Mouse (Mus musculus) thymus, adult 2 months (tissue): ENCODE results near the gene Wdr66. TPM values are rescaled to one million over a fixed set of nuclear protein-coding genes. Genes with fewer than 3 reads are reported as not detected.
A peak's percentile ranks its signal among the peaks of the same experiment; 100 is the strongest.

ENCODE experiments used
- DNase-seq: peaks from one replicate; pipeline ENCODE4 v3.0.0; 2021
- H3K27ac ChIP-seq: fragments of 200-500 bp; 2 replicates; pipeline ENCODE4 v1.5.1; 2012; ENCODE audit warnings: low read length, control low read depth; ENCODE audit not compliant: control insufficient read depth, insufficient read depth
- H3K27me3 ChIP-seq: fragments of 200-500 bp; 2 replicates; pipeline ENCODE4 v1.6.1; 2012; ENCODE audit warnings: mild to moderate bottlenecking, low read length, moderate library complexity, mixed read lengths; ENCODE audit not compliant: control insufficient read depth, insufficient read depth
- H3K36me3 ChIP-seq: fragments of 200-500 bp; 2 replicates; pipeline ENCODE4 v1.6.1; 2012; ENCODE audit warnings: mild to moderate bottlenecking, low read length, moderate library complexity; ENCODE audit not compliant: control insufficient read depth, insufficient read depth
- H3K4me1 ChIP-seq: fragments of 200-500 bp; replicated peaks from 2 replicates; pipeline ENCODE4 v1.6.1; 2012; ENCODE audit warnings: low read length; ENCODE audit not compliant: control insufficient read depth, insufficient read depth
- H3K4me3 ChIP-seq: fragments of 200-500 bp; 2 replicates; pipeline ENCODE4 v1.5.1; 2012; ENCODE audit warnings: mild to moderate bottlenecking, low read length, control low read depth, moderate library complexity; ENCODE audit not compliant: control insufficient read depth, insufficient read depth
- CTCF ChIP-seq: fragments of 200-500 bp; IDR thresholded peaks from 2 replicates; pipeline ENCODE4 v1.5.1; 2012; ENCODE audit warnings: mild to moderate bottlenecking, control low read depth, low read length, moderate library complexity, borderline replicate concordance; ENCODE audit not compliant: control insufficient read depth, poor library complexity, insufficient read depth; ENCODE audit errors: extremely low read depth
- POLR2A ChIP-seq: fragments of 200-500 bp; IDR thresholded peaks from 2 replicates; pipeline ENCODE4 v1.6.1; 2012; ENCODE audit warnings: mild to moderate bottlenecking, low read length, control low read depth, moderate library complexity; ENCODE audit not compliant: control insufficient read depth, poor library complexity, insufficient read depth; ENCODE audit errors: extremely low read depth
- WGBS: fragments of 180-500 bp; shearing (Covaris S2); methylation state at CpG from one replicate; pipeline ENCODE4 v1.1.7; 2018; 5-methylcytosine and 5-hydroxymethylcytosine counted together
- polyA plus RNA-seq: library from polyadenylated mRNA; depleted of rRNA; stranded (reverse); fragments of >200 nt; gene quantifications from 2 replicates; pipeline ENCODE4 v1.2.3, GENCODE M21; 2012

The Wdr66 gene
- polyA plus RNA-seq, 1 experiment = 2.4 TPM

DNA sequence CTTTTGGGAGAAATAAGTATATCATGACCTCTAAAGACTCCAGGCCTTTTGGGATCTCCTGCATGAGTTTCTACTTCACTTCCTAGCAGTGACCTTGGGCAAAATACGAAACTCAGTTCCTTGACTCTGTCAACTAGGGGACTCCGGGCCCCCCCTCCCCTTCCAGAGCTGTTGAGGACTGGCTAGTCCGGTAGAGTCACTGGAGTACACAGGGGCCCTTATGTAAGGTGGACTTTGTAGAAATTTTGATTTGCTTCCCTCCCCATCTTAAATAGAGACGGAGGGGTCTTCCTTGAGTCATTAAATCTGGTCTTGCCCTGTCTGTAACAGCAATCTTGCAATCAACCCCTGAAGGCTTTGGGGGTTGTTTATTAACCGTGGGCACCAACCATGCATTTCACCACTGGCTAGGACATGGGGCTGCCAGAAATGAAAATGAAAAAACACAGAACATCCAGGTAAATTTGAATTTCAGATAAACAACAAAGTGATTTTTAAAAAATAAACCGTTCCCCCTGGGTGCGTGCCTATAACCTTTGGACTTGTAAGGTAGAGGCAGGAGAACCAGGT is 94.9 kb downstream of the Wdr66 start:
- 88% methylated on average over 7 of the region's 7 CpGs for WGBS
- Histone ChIP-seq H3K27ac (no peak overlapping the region), H3K4me1 (peaks cover 26% of the 10 kb centered on the region), H3K36me3 (no peaks in the 10 kb centered on the region), H3K4me3 (0 out of 2 replicates have a peak overlapping the region, but pooled peaks have one; percentile 75), H3K27me3 (no peaks in the 10 kb centered on the region)
- no peak for DNase-seq
- TF ChIP-seq POLR2A = no peak
- TF ChIP-seq CTCF = no peak

- no peaks in the 10 kb centered on the region for H3K36me3 ChIP-seq
- no peak overlapping the region for H3K27ac ChIP-seq
- H3K4me1 ChIP-seq = peaks cover 26% of the 10 kb centered on the region
- TF ChIP-seq CTCF (no peak), POLR2A (no peak)
- DNase-seq = no peak
- no peaks in the 10 kb centered on the region for H3K27me3 ChIP-seq
- 85% methylated on average over 2 of the region's 2 CpGs for WGBS
- H3K4me3 ChIP-seq = no peak overlapping the region
Measured at GRCm38 (mm10) chr5:123347985-123348384, 96.1 kb downstream of the Wdr66 start.

DNA sequence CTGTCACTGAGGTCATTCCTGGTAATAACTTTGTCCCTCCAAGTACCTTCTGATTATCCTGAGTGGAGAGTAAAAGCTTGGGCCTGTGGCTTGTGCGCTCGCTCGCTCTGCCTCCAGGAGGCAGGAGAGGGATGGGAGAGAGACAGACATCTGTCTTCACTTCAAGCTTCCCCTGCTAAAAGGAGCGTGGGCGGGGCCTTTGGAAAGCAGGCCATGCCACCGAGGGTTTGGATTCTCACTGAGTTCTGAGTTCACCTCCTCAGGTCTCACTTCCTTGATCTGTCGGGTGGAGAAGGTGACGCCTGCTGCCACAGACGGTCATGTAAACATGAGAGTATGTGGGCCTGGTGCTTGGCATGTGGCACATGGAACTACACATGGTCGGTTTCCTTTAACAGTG is 98.5 kb downstream of the Wdr66 start:
- Histone ChIP-seq H3K4me3 (no peak overlapping the region), H3K27ac (no peak overlapping the region), H3K4me1 (peaks cover 19% of the 10 kb centered on the region), H3K27me3 (no peaks in the 10 kb centered on the region), H3K36me3 (peaks cover 7% of the 10 kb centered on the region)
- TF ChIP-seq CTCF (no peak), POLR2A (no peak)
- WGBS = 72% methylated on average over 10 of the region's 10 CpGs
- DNase-seq = peak; percentile 52

GRCm38 (mm10) chr5:123355918-123356317 is 104.0 kb downstream of the Wdr66 start:
- no peak for DNase-seq
- H3K4me3 ChIP-seq = no peak overlapping the region
- no peaks in the 10 kb centered on the region for H3K4me1 ChIP-seq
- no peak overlapping the region for H3K27ac ChIP-seq
- no peaks in the 10 kb centered on the region for H3K27me3 ChIP-seq
- H3K36me3 ChIP-seq = peaks cover 44% of the 10 kb centered on the region
- 94% methylated on average over 11 of the region's 11 CpGs for WGBS
- TF ChIP-seq CTCF (no peak), POLR2A (no peak)

GRCm38 (mm10) chr5:123357253-123357652 is 105.4 kb downstream of the Wdr66 start:
- TF ChIP-seq POLR2A = no peak
- peaks cover 56% of the 10 kb centered on the region for H3K36me3 ChIP-seq
- no peak for DNase-seq
- no peaks in the 10 kb centered on the region for H3K27me3 ChIP-seq
- no peak overlapping the region for H3K4me3 ChIP-seq
- 95% methylated on average over 4 of the region's 4 CpGs for WGBS
- H3K27ac ChIP-seq = no peak overlapping the region
- H3K4me1 ChIP-seq = no peaks in the 10 kb centered on the region

DNA sequence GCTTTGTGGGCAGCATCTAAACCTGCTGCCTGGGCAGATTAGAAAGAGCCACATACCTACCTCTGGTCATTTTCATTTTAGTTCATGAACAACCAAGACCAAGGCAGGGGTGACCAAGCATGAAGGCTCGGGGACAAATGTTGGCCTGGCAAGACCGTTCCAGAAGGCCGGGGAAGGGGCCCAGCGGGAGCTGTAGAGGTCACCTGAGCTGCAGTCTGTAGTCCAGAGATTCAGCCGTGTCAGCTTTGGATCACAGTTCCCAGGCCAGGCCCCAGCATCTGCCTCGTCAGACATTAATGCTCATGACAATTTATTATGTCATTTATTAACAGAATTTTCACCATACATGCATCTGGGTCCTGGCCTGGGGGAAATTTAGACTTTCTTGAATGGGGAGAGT is 107.5 kb downstream of the Wdr66 start:
- TF ChIP-seq POLR2A = no peak
- no peaks in the 10 kb centered on the region for H3K27me3 ChIP-seq
- no peak overlapping the region for H3K4me3 ChIP-seq
- H3K4me1 ChIP-seq = no peaks in the 10 kb centered on the region
- peaks cover 59% of the 10 kb centered on the region for H3K36me3 ChIP-seq
- WGBS = 99% methylated on average over 6 of the region's 6 CpGs
- no peak for DNase-seq
- H3K27ac ChIP-seq = no peak overlapping the region

DNA sequence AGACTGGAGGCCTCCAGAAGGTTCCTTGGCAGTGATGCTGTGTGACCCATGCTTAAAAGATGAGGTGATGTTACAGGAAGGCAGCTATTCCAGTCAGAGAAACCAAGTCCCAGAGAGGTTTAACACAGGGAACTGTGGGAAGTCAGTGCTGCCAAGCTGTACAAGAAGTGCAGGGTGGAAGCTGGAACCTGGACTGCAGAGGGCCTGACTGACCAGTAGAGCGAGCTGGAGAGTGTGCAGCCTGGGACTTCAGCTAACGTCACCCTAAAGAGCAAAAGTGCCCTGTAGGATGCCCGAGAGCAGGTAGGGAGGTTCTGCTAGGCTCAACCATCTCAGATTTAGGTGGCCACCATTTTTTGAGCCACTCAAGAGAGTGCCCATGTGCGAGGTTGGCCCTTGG is 111.0 kb downstream of the Wdr66 start:
- DNase-seq = no peak
- no peaks in the 10 kb centered on the region for H3K4me1 ChIP-seq
- H3K4me3 ChIP-seq = no peak overlapping the region
- H3K27ac ChIP-seq = no peak overlapping the region
- no peaks in the 10 kb centered on the region for H3K27me3 ChIP-seq
- peaks cover 47% of the 10 kb centered on the region for H3K36me3 ChIP-seq
- WGBS = over 99% methylated on average over 4 of the region's 4 CpGs
- no peak for TF ChIP-seq CTCF
- TF ChIP-seq POLR2A = no peak
